Mouse (Mus musculus) bone marrow macrophage, adult 2 months (primary cell): ENCODE measurements around the gene Podn.

Experiments used
- CTCF ChIP-seq: IDR thresholded peaks from 2 replicates; pipeline ENCODE4 v1.5.1; 2012; ENCODE audit warnings: low read depth, mild to moderate bottlenecking, low read length, moderate library complexity
- POLR2A ChIP-seq: IDR thresholded peaks from 2 replicates; pipeline ENCODE4 v1.6.1; 2012; ENCODE audit warnings: mild to moderate bottlenecking, low read depth, low read length, borderline replicate concordance

DNA sequence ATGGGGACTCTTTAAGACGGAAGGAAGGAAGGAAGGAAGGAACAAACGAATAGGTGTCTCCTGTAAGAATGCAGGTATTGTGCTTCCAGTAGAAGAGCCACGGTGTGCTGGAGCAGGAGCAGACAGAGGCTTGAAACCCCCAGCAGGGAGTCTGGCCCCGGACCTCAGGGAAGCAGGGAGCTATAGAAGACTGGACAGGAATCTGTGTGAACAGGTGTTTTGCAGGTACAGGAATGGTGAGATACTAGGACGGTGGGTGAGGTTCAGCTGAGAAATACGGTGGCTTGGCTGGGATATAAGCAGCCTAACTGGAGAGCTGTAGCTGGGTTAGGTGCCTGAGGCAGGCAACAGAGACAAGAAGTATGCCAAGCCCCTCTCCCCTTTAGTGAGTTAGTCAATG lies 76.1 kb downstream of the Podn start:
- TF ChIP-seq CTCF (no peak), POLR2A (no peak)
